Mouse (Mus musculus): ENCODE data around the gene Prr36. TPM values are rescaled to one million over a fixed set of nuclear protein-coding genes. Genes with fewer than 3 reads are reported as not detected.

Gene Prr36
- polyA plus RNA-seq (2012; ENCODE audit: low replicate concordance): 0.11 and 0.14 TPM in 2 replicates

DNA sequence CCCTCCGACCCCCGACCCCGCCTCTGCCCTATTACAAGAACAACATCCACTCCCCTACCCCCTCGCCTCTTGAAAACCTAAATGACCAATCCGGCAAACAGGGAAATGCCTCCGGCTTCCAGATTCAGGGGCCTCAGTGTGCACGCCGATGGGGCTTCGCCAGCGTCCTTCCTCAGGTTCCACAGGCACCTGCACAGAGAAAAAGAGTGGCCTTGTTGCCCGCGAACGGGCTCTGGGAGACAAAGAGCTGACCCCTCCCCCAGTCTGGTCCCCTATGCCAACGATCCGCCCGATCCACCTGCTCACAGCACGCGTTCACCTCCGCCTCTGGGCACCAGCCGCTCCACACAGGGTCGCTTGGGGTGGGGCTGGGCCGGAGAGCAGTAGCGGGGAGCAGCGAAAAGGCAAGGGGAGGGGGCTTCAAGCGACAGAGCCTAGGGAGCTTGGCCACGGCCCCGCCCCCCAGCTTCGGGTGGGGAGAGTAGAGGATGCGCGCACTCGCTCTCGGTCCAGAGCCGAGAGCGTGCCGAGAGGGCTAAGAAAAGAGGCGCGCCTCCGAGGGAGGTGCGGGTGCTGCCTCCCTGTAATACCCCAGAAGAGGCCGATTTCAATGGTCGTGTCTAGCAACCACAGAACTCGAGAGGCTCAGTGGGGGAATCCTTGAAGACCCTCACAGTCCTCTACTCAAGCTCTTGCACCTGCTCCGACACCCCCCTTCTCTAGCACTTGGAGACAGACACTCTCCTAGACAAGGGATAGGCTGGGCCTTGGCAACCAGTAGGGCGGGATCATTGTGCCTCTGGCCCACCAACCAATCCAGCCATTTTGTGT lies at the start of gene Prr36:
Prr36 (minus strand) TSS at position 669 of the 831 bp plus-strand sequence.

DNA sequence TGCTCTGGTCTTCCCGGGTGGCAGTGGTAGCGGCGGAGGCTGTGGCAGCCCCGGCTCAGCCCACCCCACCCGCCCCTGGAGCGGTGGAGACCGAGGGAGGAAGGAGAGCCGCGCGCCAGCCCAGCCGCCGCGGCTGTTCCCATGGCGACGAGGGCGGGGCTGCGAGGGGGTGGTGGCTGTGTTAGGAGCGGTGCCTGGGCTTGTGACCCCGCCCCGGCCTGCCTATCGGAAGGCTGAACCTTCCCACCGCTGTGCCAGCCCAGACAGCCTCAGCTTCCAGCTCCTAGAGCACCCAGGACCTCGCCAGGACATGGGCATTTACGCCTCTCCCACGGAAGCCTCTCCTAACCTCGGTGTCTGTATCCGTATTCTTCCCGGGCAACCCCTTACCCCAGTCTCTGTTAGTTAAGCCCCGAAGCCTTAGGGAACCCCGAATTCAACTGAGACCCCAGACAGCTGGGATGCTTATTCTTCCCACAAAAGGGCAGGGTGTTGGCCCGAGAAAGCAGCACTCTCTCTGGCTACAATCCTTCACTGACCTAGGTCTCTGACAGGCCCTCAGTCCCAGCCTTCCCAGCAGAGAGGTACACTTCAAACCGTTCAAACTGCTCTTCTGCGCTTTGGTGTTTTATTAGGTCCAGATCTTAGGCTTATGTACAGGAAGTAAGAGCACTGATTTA lies 42.0 kb upstream of the Prr36 start, which contains the start of gene Ctxn1:
Ctxn1 (minus strand) TSS at position 150 of the 680 bp plus-strand sequence.

DNA sequence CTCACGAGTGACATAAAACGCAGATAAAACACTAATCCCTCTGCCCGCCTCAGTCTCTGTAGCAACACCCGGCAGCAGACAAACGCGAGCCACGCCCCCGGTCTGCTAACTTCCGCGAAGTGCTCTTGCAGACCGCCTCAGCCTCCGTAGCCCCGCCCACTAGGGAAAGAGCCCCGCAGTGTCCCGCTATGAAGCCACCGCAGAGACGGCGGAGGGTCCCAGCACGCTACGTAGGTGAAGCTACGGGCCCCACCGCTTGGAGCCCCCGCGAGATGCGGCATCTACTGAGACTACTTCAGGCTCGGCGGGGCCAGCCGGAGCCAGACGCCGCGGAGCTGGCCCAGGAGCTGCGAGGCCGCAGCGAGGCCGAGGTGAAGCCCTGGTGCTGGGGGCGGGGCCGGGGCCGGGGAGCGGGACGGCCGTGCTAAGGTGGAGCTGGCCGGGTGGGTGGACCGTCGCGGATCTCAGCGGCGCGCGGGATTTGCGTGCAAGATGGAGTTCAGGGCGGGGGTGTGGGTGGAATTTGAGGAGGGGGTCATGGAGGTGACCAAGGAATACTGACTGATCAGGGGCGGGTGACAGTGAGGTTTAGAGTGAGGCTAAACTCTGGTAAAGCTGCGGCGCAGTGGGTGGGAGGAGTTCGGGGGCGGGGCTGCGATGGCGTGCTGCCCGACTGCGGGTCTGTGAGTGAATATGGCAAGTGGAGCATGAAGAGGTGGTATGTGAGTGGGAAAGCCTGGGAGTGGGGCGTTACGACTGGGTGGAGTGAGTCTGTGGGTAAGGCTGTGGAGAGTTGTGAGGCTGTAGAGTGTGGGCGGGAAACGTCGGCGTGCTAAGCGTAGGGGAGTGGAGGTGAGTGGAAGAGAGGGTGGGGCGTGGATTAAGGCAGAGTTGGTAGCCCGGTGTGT lies 35.9 kb upstream of the Prr36 start, which contains the start of gene Snapc2:
Snapc2 (plus strand) TSS at position 147 of the 908 bp plus-strand sequence.

DNA sequence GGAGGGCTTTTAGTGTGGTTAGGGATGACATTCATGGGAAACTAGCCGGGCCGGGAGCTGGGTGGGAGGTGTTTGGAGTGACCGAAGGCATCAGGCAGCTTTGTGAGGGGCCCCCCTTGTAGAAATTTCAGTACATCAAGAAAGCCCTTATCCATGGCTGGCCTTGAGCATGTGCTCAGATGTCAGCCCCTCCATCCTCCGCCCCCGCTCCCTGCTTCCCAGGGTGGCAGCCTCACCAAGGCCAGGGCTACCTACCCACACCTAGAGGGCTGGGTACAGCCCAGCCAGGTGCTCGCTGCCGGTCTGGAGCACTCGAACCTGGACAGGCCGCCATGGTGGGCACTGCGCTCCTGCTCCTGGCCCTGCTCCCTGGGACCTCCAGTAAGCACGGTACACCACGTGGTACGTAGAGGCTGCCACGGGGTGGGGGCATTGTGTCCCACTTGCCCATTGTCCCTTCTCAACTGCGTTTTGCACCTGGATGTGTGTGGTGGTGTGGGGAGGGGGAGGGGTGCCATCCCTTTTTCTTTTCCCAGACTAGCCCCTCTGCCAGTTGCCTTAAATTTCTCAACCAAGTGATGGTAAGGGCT lies 30.8 kb upstream of the Prr36 start, which contains the start of gene Tgfbr3l:
Tgfbr3l (plus strand) TSS at position 264 of the 590 bp plus-strand sequence.

DNA sequence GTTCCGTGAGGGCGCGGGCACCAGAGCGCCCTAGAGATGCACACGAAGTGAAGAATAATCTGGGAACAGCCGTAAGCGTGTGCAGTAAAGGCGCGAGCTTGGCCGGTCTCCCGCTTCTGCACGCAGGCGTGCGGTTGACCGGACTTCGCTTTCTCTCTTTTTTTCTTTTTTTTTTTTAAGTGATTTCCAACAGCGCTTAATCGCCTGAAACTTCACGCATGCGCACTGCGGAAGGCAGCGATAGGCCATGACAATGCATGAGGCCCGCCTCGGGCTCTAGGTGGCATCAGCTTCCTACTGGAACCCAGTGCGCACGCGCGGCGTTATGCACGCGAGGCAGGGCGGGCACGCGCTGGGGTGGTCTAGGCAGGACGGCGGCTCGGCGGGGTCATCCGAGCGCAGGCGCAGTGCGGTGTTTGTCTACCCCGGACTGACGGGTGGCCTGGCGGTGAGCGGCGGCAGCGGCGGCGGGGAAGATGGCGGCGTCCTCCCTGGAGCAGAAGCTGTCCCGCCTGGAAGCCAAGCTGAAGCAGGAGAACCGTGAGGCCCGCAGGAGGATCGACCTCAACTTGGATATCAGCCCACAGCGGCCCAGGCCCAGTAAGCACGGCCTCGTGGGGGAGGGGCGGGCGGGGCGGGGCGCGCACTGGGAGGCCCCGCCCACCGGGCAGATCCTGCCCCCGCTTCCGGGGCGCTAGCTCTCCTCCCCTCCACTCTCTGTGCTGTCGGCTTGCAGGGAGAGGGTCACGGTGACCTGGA lies 21.4 kb upstream of the Prr36 start, which contains the start of the genes Map2k7 and Gm49320:
Map2k7 (plus strand) TSS at position 307 of the 759 bp plus-strand sequence.
Gm49320 (plus strand) TSS at position 432 of the 759 bp plus-strand sequence.

DNA sequence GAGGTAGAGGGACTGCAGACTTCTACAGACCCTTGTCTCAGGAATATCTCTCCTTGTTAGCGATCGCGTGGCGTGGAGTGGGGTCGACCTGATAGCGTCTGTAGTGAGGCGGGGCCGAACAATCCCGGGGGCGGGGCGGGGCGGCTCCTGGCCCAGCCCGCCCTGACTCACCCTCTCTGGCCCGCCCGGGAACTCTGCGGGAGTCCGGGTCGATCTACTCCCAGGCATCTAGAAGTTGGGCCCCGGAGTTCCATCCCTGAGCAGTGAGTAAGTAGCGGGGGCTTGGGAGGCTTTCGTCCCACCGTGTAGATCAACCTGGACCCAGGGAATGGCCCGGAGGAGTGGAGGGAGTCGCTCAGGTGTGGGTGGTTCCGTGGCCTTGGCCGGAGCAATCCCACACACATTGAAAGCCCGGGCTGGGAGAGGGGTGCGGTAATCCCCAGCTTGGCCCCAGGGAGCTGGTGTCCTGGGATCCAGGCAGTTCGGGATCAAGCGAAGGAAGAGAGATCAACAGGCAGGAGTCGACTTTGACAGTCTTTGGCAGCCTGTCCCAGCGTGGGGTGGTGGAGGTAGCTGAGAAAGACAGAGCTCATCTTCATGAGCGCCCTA lies 9.6 kb upstream of the Prr36 start, which contains the start of gene Lrrc8e:
Lrrc8e (plus strand) TSS at position 89 of the 609 bp plus-strand sequence.

DNA sequence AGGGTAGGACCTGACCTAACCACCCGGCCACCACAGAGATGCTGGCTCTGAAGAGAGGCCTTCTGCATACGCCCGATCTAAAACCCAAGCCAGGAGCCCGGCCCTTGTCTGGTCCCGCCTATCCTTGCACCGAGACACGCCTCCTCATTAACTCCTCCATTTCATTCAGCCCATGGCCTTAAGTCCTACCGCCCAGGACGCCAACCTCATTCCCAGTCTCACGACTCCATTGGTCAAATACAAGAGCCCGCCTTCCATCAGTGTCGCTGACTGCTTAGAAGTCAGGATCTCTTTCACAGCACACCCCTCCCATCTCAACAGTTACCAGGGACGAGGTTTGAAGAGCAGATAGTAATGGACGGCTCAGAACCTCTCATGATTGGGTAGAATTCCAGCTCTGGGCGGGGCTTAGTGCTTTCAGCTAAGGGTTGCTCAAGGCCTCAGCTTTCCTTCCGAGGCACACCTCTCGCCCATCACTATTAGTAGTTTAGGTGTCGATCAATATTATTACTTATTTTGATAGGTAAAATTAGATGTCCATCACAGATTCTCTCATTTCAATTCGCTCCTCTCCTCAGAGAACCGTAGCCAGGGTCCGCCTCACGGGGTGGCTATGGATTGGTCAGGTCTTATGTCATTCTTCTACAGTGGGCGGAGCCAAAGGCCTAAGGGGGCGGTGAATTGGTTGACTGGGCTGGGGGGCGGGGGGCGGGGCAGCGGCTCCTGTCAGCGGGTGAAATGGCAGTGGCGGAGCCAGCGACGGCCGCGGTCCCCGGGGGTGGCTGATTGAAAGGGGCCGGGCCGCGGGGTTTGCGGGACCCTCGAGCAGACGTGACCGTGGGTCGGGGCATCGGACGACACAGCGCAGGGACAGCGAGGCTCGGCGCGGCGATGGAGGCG lies 51.2 kb downstream of the Prr36 start, which contains the start of gene Evi5l:
Evi5l (plus strand) TSS at position 716 of the 900 bp plus-strand sequence.

Other genes starting within 250 kb of the Prr36 start
- not detected in 2 replicates for gene Cd209f, start 111.6 kb downstream of the Prr36 start, polyA plus RNA-seq (2012; ENCODE audit: low replicate concordance)
- gene Cd209g, start 83.4 kb downstream of the Prr36 start, polyA plus RNA-seq (2012; ENCODE audit: low replicate concordance): not detected in 2 replicates
- 4.8 and 11.4 TPM in 2 replicates for gene Evi5l, start 50.9 kb downstream of the Prr36 start, polyA plus RNA-seq (2012; ENCODE audit: low replicate concordance)
- gene Lrrc8e, start 9.4 kb upstream of the Prr36 start, polyA plus RNA-seq (2012; ENCODE audit: low replicate concordance): 0.43 TPM in 1 of 2 replicates, not detected in the other
- gene Map2k7, start 21.3 kb upstream of the Prr36 start, polyA plus RNA-seq (2012; ENCODE audit: low replicate concordance): 181 and 201 TPM in 2 replicates
- 1.9 and 10.4 TPM in 2 replicates for gene Gm49320, start 21.4 kb upstream of the Prr36 start, polyA plus RNA-seq (2012; ENCODE audit: low replicate concordance)
- gene Tgfbr3l, start 30.8 kb upstream of the Prr36 start, polyA plus RNA-seq (2012; ENCODE audit: low replicate concordance): 29.8 and 37.7 TPM in 2 replicates
- gene Snapc2, start 35.6 kb upstream of the Prr36 start, polyA plus RNA-seq (2012; ENCODE audit: low replicate concordance): 50.7 and 77.7 TPM in 2 replicates
- 1.4 and 2.2 TPM in 2 replicates for gene Ctxn1, start 41.8 kb upstream of the Prr36 start, polyA plus RNA-seq (2012; ENCODE audit: low replicate concordance)
- gene Timm44, start 58.5 kb upstream of the Prr36 start, polyA plus RNA-seq (2012; ENCODE audit: low replicate concordance): 47.7 and 54.9 TPM in 2 replicates
- 1.2 and 2.2 TPM in 2 replicates for gene Ccl25, start 107.8 kb upstream of the Prr36 start, polyA plus RNA-seq (2012; ENCODE audit: low replicate concordance)
- 35.7 and 60.1 TPM in 2 replicates for gene Elavl1, start 108.0 kb upstream of the Prr36 start, polyA plus RNA-seq (2012; ENCODE audit: low replicate concordance)

All from leukemia stem cell, adult 10-12 weeks (primary cell).